Mouse (Mus musculus) stomach, embryonic 14.5 days (tissue): ENCODE measurements around the gene Tex12. TPM values are rescaled to one million over a fixed set of nuclear protein-coding genes. Genes with fewer than 3 reads are reported as not detected.

Experiments
- ATAC-seq: fragments of 200-750 bp; cut with Nextera tagmentation; 2 replicates; pipeline ENCODE4 v1.8.0; 2017; ENCODE audit warnings: low read depth, moderate TSS enrichment; ENCODE audit not compliant: insufficient number of reproducible peaks, insufficient read depth, low FRiP score
- H3K27ac ChIP-seq: fragments of 300-500 bp; sonication (generic); 2 replicates; pipeline ENCODE4 v1.5.1; 2014; ENCODE audit warnings: mild to moderate bottlenecking, low read length, moderate library complexity, mixed read lengths
- H3K27me3 ChIP-seq: fragments of 300-500 bp; sonication (generic); 2 replicates; pipeline ENCODE4 v1.6.1; 2014; ENCODE audit warnings: low read length, control low read depth, mixed read lengths; ENCODE audit not compliant: control insufficient read depth, insufficient read depth
- H3K36me3 ChIP-seq: fragments of 300-500 bp; sonication (generic); 2 replicates; pipeline ENCODE4 v1.6.1; 2014; ENCODE audit warnings: mild to moderate bottlenecking, control low read depth, low read length, moderate library complexity, mixed read lengths; ENCODE audit not compliant: control insufficient read depth, insufficient read depth
- H3K4me1 ChIP-seq: fragments of 300-500 bp; sonication (generic); 2 replicates; pipeline ENCODE4 v1.6.1; 2014; ENCODE audit warnings: low read length, control low read depth, mixed read lengths; ENCODE audit not compliant: control insufficient read depth, insufficient read depth
- H3K4me2 ChIP-seq: fragments of 300-500 bp; sonication (generic); replicated peaks from 2 replicates; pipeline ENCODE4 v1.6.1; 2014; ENCODE audit warnings: low read depth, low read length, control low read depth
- H3K4me3 ChIP-seq: fragments of 300-500 bp; sonication (generic); 2 replicates; pipeline ENCODE4 v1.5.1; 2014; ENCODE audit warnings: low read depth, low read length, control low read depth
- H3K9ac ChIP-seq: fragments of 300-500 bp; sonication (generic); replicated peaks from 2 replicates; pipeline ENCODE4 v1.6.1; 2014; ENCODE audit warnings: low read depth, mild to moderate bottlenecking, control low read depth, low read length, moderate library complexity, mixed read lengths
- H3K9me3 ChIP-seq: fragments of 300-500 bp; sonication (generic); 2 replicates; pipeline ENCODE4 v1.6.1; 2016; ENCODE audit warnings: low read depth, low read length, control low read depth; ENCODE audit not compliant: control insufficient read depth
- WGBS: fragments of 180-500 bp; shearing (Covaris S2); extraction: QIAGEN DNeasy Blood & Tissue Kit; methylation state at CpG from one replicate; pipeline ENCODE4 v1.1.7; 2014; 5-methylcytosine and 5-hydroxymethylcytosine counted together
- polyA plus RNA-seq: library from polyadenylated mRNA; unstranded; fragments of >200 nt; fragmentation: Nextera tagmentation; extraction: Ambion mirVana; gene quantifications from 2 replicates; pipeline ENCODE4 v1.2.1, GENCODE M21; 2014

Tex12 gene
- polyA plus RNA-seq, 1 experiment from 2014 or later, result not detected

DNA sequence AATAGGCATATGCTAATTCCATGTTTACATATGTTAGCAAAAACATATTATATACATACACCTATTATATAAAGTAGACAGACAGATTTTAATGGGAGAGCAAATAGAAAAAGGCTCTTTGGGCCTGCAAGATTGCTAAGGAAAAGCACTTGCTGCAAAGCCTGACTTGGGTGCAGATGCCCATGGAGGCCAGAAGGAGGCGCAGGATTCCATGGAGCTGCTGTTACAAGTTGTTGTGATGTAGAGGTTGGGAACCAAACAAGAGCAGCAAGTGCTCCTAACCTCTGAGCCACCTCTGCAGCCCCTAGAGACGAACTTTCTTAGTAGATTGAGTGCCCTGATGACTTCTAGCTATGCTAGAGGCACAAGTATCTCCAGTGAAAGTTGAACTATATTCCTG is 42.3 kb downstream of the Tex12 start:
- no peak overlapping the region for H3K4me2 ChIP-seq
- H3K9ac ChIP-seq, result no peak overlapping the region
- no peaks in the 10 kb centered on the region for H3K9me3 ChIP-seq
- no peak overlapping the region for H3K4me3 ChIP-seq
- H3K27me3 ChIP-seq, result no peaks in the 10 kb centered on the region
- 10% methylated on average over 2 of the region's 2 CpGs for WGBS
- no peak overlapping the region for H3K27ac ChIP-seq
- no peaks in the 10 kb centered on the region for H3K4me1 ChIP-seq
- ATAC-seq, result no peak
- H3K36me3 ChIP-seq, result peaks cover 2% of the 10 kb centered on the region; the same call in 1 of the 2 replicates

- Histone ChIP-seq H3K4me1 (no peaks in the 10 kb centered on the region), H3K36me3 (no peaks in the 10 kb centered on the region), H3K27me3 (no peaks in the 10 kb centered on the region), H3K27ac (no peak overlapping the region), H3K4me3 (no peak overlapping the region), H3K9me3 (no peaks in the 10 kb centered on the region), H3K4me2 (no peak overlapping the region), H3K9ac (no peak overlapping the region)
- no peak for ATAC-seq
- WGBS, result 82% methylated on average over 5 of the region's 5 CpGs
These were observed 45.7 kb downstream of the Tex12 start for GRCm38 (mm10) chr9:50515462-50515861.

- H3K4me1 ChIP-seq, result peaks cover 6% of the 10 kb centered on the region; the same call in 1 of the 2 replicates
- ATAC-seq, result no peak
- 43% methylated on average over 7 of the region's 7 CpGs for WGBS
- no peak overlapping the region for H3K27ac ChIP-seq
- no peaks in the 10 kb centered on the region for H3K27me3 ChIP-seq
- no peak overlapping the region for H3K4me3 ChIP-seq
- no peaks in the 10 kb centered on the region for H3K36me3 ChIP-seq
- no peak overlapping the region for H3K9ac ChIP-seq
- H3K9me3 ChIP-seq, result no peaks in the 10 kb centered on the region
- no peak overlapping the region for H3K4me2 ChIP-seq
These were observed 53.6 kb downstream of the Tex12 start for GRCm38 (mm10) chr9:50507570-50507969.

Other genes starting within 250 kb of the Tex12 start
- gene Rpl10-ps3, start 216.4 kb downstream of the Tex12 start, polyA plus RNA-seq, result 361 and 375 TPM in 2 replicates
- 2.4 and 4.8 TPM in 2 replicates for gene Plet1, start 66.8 kb downstream of the Tex12 start, polyA plus RNA-seq
- 96.7 and 99.4 TPM in 2 replicates for gene Pts, start 32.6 kb downstream of the Tex12 start, polyA plus RNA-seq
- 7.9 and 9.1 TPM in 2 replicates for gene Il18, start 6.5 kb downstream of the Tex12 start, polyA plus RNA-seq
- 0.26 and 0.42 TPM in 2 replicates for gene Bco2, start 6.1 kb downstream of the Tex12 start, polyA plus RNA-seq
- 295 and 307 TPM in 2 replicates for gene Sdhd, start 42.5 kb upstream of the Tex12 start, polyA plus RNA-seq
- gene Timm8b, start 42.6 kb upstream of the Tex12 start, polyA plus RNA-seq, result 272 and 288 TPM in 2 replicates
- gene Pih1d2, start 56.0 kb upstream of the Tex12 start, polyA plus RNA-seq, result 4.7 and 5.4 TPM in 2 replicates
- 26.2 and 29.5 TPM in 2 replicates for gene Nkapd1, start 56.1 kb upstream of the Tex12 start, polyA plus RNA-seq
- 47.9 and 51.5 TPM in 2 replicates for gene Dlat, start 98.5 kb upstream of the Tex12 start, polyA plus RNA-seq
- 11.4 and 12.7 TPM in 2 replicates for gene Dixdc1, start 178.2 kb upstream of the Tex12 start, polyA plus RNA-seq
- gene 2310030G06Rik, start 185.2 kb upstream of the Tex12 start, polyA plus RNA-seq, result 12.3 and 13.0 TPM in 2 replicates
- gene Cryab, start 190.0 kb upstream of the Tex12 start, polyA plus RNA-seq, result 43.7 and 47.9 TPM in 2 replicates
- gene Hspb2, start 191.0 kb upstream of the Tex12 start, polyA plus RNA-seq, result 1.5 and 3.2 TPM in 2 replicates
- 13.7 and 14.0 TPM in 2 replicates for gene Fdxacb1, start 206.9 kb upstream of the Tex12 start, polyA plus RNA-seq
- 38.9 and 46.1 TPM in 2 replicates for gene Alg9, start 213.7 kb upstream of the Tex12 start, polyA plus RNA-seq
- 34.4 and 37.8 TPM in 2 replicates for gene 1110032A03Rik, start 214.2 kb upstream of the Tex12 start, polyA plus RNA-seq